Mouse (Mus musculus): ENCODE results near the gene Tbc1d13.

GRCm38 (mm10) chr2:30130156-30130555 lies 3.4 kb upstream of the Tbc1d13 start:
- no peak for TF ChIP-seq CTCF (IDR thresholded peaks at IDR 0.05; ENCODE audit: control insufficient read depth, insufficient read depth, insufficient replicate concordance, low read depth, low read length)
- no peak for TF ChIP-seq POLR2A (IDR thresholded peaks at IDR 0.05; ENCODE audit: control insufficient read depth, low read depth, low read length)
